Mouse (Mus musculus) stomach, embryonic 15.5 days (tissue): ENCODE measurements at regions not wholly inside any gene's neighbourhood (a gene's known extent, or its start where the extent isn't known, plus 50 kb on each side); places are given as distances from the start of the nearest gene placed in this dataset.

Experiments
- ATAC-seq: fragments of 200-750 bp; cut with Nextera tagmentation; 2 replicates; pipeline ENCODE4 v1.8.0; 2017; ENCODE audit warnings: low read depth, moderate number of reproducible peaks, moderate TSS enrichment; ENCODE audit not compliant: insufficient read depth, low FRiP score
- H3K27ac ChIP-seq: fragments of 300-500 bp; sonication (generic); 2 replicates; pipeline ENCODE4 v1.5.1; 2015; ENCODE audit warnings: mild to moderate bottlenecking, inconsistent platforms
- H3K27me3 ChIP-seq: fragments of 300-500 bp; sonication (generic); replicated peaks from 2 replicates; pipeline ENCODE4 v1.6.1; 2015; ENCODE audit warnings: inconsistent platforms
- H3K36me3 ChIP-seq: fragments of 300-500 bp; sonication (generic); 2 replicates; pipeline ENCODE4 v1.6.1; 2015; ENCODE audit warnings: inconsistent platforms
- H3K4me1 ChIP-seq: fragments of 300-500 bp; sonication (generic); 2 replicates; pipeline ENCODE4 v1.6.1; 2015; ENCODE audit warnings: inconsistent platforms
- H3K4me2 ChIP-seq: fragments of 300-500 bp; sonication (generic); 2 replicates; pipeline ENCODE4 v1.6.1; 2015; ENCODE audit warnings: mild to moderate bottlenecking, inconsistent platforms
- H3K4me3 ChIP-seq: fragments of 300-500 bp; sonication (generic); replicated peaks from 2 replicates; pipeline ENCODE4 v1.5.1; 2015; ENCODE audit warnings: inconsistent platforms
- H3K9ac ChIP-seq: fragments of 300-500 bp; sonication (generic); 2 replicates; pipeline ENCODE4 v1.6.1; 2015; ENCODE audit warnings: inconsistent platforms
- H3K9me3 ChIP-seq: fragments of 300-500 bp; sonication (generic); 2 replicates; pipeline ENCODE4 v1.6.1; 2016; ENCODE audit warnings: inconsistent platforms
- WGBS: fragments of 180-500 bp; shearing (Covaris S2); methylation state at CpG from one replicate; pipeline ENCODE4 v1.1.7; 2015; 5-methylcytosine and 5-hydroxymethylcytosine counted together

DNA sequence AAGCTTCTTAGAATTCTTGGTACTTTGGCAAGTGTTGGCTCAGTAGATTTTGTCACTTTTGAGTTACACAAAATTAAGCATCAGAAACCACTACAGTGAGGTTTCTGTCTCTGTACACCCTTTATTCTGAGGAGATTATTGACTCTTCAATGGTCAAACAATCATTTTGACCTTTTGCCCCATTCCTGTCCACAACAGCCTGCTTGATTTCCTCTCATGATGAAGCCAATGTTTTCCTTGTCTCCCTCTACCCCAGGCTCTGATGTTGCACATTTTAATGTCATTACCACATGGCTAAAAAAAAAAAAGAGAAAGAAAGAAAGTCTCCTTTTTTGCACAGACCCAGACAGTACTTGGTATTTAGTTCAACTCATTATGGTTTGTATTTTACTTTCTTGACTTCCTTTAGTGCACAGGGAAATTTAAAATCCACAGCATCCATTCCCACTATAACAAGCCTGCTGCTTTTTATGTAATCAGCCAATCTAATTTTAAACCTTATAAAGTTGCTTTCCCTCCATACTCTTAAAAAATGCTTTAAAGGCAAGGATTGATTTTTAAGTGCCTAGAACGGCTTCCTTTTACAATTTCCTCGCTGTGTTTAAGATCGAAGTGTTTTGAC is 452.8 kb upstream of the Flrt2 start:
- WGBS, result 22% methylated on average over 3 of the region's 3 CpGs

DNA sequence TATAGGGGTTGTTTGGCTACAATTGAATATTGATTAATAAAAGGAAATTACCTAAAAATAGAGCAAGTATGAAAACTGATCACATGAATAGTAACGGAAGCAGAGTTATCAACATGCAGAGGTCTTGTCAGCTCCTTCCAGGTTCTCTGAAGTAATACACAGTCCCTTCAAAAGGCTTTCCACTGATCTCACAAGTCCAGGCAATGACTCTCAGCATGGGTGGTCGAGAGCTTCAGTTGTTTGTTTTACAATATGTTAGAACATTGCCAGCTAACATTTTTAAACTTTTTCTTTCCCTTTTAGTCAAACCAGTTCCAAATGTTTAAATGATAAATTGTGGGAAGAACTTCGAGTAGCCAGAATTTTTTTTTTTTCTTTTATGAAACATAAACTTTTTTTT is 424.8 kb upstream of the Flrt2 start:
- Histone ChIP-seq H3K4me2 (no peak overlapping the region), H3K27ac (no peak overlapping the region), H3K4me3 (no peak overlapping the region), H3K9me3 (no peaks in the 10 kb centered on the region), H3K4me1 (no peaks in the 10 kb centered on the region), H3K9ac (no peak overlapping the region), H3K27me3 (no peaks in the 10 kb centered on the region), H3K36me3 (no peaks in the 10 kb centered on the region)
- 28% methylated on average over 3 of the region's 3 CpGs for WGBS
- no peak for ATAC-seq

More for the DNA sequence above, 452.8 kb upstream of the Flrt2 start:
- H3K36me3 ChIP-seq, result no peaks in the 10 kb centered on the region
- ATAC-seq, result no peak
- no peak overlapping the region for H3K27ac ChIP-seq
- H3K4me2 ChIP-seq, result no peak overlapping the region
- no peaks in the 10 kb centered on the region for H3K27me3 ChIP-seq
- H3K9me3 ChIP-seq, result no peaks in the 10 kb centered on the region
- no peak overlapping the region for H3K9ac ChIP-seq
- no peaks in the 10 kb centered on the region for H3K4me1 ChIP-seq
- no peak overlapping the region for H3K4me3 ChIP-seq

DNA sequence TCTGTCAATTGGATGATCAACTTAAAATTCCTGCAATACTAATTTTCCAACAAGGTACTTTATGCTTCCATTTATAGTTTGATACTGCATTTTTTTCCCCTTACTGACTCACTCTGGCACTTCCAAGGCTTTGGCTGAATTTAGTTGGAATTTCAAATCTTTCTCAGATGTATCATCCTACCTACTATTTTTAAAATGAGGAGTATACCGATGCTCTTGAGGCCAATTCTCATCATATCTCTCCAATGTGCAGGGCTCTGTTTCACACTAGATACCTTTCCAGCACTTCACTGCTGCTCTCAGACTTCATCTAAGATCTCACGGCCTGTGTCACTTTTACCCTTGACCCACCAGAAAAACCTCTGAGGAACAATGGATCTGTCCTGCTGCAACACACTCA is 386.6 kb upstream of the Flrt2 start:
- Histone ChIP-seq H3K4me2 (no peak overlapping the region), H3K36me3 (no peaks in the 10 kb centered on the region), H3K27ac (no peak overlapping the region), H3K4me3 (no peak overlapping the region), H3K9me3 (no peaks in the 10 kb centered on the region), H3K4me1 (no peaks in the 10 kb centered on the region), H3K9ac (no peak overlapping the region), H3K27me3 (no peaks in the 10 kb centered on the region)
- WGBS, result 85% methylated on average over 2 of the region's 2 CpGs
- no peak for ATAC-seq

DNA sequence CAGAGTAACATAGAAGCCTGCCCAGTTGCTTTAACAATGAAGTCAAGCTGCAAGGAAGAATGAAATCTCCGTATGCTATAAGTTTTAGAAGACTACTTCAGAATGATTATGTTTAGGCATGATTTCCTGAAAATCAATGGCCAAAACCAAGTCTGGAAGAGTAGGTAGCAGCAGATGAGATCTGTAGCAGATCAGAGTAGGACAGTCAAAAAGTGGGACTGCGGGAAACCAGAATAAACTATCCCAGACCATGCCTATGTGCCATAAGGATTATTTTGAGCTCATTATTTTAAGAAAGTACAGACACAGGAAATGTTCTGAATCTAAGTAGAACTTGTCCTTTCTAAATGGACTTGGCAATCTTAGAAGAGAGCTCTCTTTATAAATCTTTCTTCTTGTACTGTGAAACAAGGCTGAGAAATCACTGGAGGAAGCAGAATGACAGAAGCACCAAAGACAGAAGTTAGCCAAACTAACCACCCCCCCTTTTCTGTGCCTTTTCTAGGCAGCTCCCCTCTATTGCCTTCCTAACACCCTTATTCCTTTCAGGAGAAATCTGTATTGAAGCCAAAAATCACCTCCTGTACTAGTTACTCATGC is 376.8 kb upstream of the Flrt2 start:
- WGBS, result 63% methylated on average over 2 of the region's 2 CpGs
- no peak overlapping the region for H3K27ac ChIP-seq

DNA sequence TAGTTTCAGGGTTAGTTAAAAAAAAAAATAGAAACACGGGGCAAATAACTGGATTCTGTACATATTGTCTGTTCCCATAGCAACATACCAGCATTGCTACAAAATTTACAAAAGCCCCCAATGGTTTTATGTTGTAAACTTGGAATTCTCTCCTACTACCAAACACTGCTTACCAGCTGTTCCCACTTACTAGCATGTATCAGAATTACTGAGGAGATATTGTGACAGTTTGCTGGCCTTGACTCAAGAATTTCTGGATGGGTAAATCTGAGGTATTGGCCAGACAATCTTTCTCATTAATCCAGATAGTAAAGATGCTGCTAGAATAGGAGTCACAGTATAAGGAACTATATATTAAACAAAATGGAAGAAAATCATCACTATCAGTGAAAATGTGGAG is 375.2 kb upstream of the Flrt2 start:
- H3K4me3 ChIP-seq, result no peak overlapping the region
- 64% methylated on average over 1 of the region's 1 CpGs for WGBS
- H3K4me2 ChIP-seq, result no peak overlapping the region
- no peaks in the 10 kb centered on the region for H3K9me3 ChIP-seq
- H3K9ac ChIP-seq, result no peak overlapping the region
- H3K4me1 ChIP-seq, result no peaks in the 10 kb centered on the region
- no peaks in the 10 kb centered on the region for H3K27me3 ChIP-seq
- no peak for ATAC-seq
- H3K36me3 ChIP-seq, result no peaks in the 10 kb centered on the region
- H3K27ac ChIP-seq, result no peak overlapping the region

More for the DNA sequence above, 376.8 kb upstream of the Flrt2 start:
- Histone ChIP-seq H3K27me3 (no peaks in the 10 kb centered on the region), H3K9me3 (no peaks in the 10 kb centered on the region), H3K4me1 (no peaks in the 10 kb centered on the region), H3K4me2 (no peak overlapping the region), H3K36me3 (no peaks in the 10 kb centered on the region), H3K4me3 (no peak overlapping the region), H3K9ac (no peak overlapping the region)
- no peak for ATAC-seq

DNA sequence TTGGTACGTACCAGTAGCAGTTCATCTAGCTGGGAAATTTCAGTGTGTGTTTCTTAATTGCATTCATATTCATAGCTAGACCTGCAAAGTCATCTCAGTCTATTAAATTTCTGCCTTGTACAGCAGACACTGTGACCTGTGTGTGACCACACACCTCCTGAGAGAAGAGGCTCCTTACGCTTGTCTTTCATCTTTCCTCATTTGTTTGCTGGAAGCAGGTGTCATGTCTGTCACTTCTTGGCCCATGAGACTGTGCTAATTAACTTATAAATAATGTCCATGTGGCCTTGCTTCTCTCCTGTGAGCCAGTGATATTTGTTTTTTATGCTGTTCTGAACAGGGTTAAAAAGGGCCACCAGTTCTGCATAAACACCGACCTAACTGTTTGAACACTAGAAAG is 370.3 kb upstream of the Flrt2 start:
- Histone ChIP-seq H3K27me3 (no peaks in the 10 kb centered on the region), H3K27ac (no peak overlapping the region), H3K4me2 (no peak overlapping the region), H3K9ac (no peak overlapping the region), H3K36me3 (no peaks in the 10 kb centered on the region), H3K4me1 (no peaks in the 10 kb centered on the region), H3K4me3 (no peak overlapping the region), H3K9me3 (no peaks in the 10 kb centered on the region)
- ATAC-seq, result no peak
- 74% methylated on average over 3 of the region's 3 CpGs for WGBS

DNA sequence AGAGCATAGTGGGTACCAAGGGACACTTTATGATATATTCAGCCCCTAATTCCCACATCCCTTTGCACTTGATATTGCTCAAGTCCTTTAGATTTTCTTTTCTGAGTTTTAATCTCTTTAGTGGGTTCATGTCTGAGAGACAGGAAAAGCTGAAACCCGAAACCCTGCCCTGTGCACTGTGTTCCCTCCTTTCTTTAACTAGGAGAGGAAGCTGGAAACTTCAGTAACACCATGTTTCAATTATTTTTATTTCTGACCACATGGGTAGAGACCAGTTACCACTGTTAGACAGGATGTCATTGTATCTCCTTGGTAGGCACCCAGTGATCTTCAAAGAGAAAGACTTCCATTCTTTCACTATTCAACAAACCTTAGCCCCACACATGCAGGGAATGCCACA is 362.4 kb upstream of the Flrt2 start:
- WGBS, result 64% methylated on average over 1 of the region's 1 CpGs
- Histone ChIP-seq H3K27me3 (no peaks in the 10 kb centered on the region), H3K9me3 (no peaks in the 10 kb centered on the region), H3K4me3 (no peak overlapping the region), H3K27ac (no peak overlapping the region), H3K4me2 (no peak overlapping the region), H3K4me1 (no peaks in the 10 kb centered on the region), H3K9ac (no peak overlapping the region), H3K36me3 (no peaks in the 10 kb centered on the region)
- ATAC-seq, result no peak

DNA sequence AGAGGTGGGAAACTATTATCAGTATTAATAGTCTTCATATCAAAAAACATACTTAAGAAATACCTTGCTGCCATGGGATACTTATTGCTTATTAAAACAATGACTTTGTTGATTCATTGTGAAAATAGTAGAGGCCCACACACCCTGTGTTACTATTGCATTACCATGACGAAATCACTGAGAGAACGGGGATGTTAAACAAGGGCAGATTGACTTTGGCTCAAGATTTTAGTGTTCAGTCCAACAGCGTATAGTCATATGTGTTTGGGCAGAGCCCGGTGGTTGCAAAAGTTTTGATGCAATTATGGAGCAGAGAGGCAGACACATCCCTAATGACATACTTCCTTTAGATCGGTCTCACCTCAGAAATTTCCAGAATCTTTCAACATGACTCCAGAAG is 344.2 kb upstream of the Flrt2 start:
- ATAC-seq, result no peak
- WGBS, result 84% methylated on average over 5 of the region's 5 CpGs

DNA sequence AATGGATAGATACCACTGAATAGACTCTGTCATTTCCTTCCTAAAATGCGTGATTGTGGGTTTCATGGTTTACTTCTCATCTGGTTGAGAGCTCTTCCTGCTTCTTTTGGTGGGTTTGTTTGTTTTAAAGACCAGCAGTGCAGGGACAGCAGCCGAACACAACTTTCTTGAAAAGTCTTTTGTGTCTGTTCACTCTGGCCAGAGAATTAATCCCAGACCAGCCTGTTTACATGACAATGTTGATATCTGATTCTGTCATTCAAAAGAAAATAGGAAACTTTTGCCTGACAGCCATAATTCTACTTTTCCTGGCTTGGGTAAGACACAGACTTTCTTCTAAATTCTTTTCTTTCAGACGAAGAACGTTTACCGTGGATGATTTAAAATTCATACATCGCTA is 336.9 kb upstream of the Flrt2 start:
- Histone ChIP-seq H3K27ac (no peak overlapping the region), H3K36me3 (no peaks in the 10 kb centered on the region), H3K9me3 (no peaks in the 10 kb centered on the region), H3K4me2 (no peak overlapping the region), H3K4me1 (no peaks in the 10 kb centered on the region), H3K27me3 (no peaks in the 10 kb centered on the region), H3K4me3 (no peak overlapping the region), H3K9ac (no peak overlapping the region)
- no peak for ATAC-seq
- 28% methylated on average over 6 of the region's 6 CpGs for WGBS

More for the DNA sequence above, 344.2 kb upstream of the Flrt2 start:
- Histone ChIP-seq H3K36me3 (no peaks in the 10 kb centered on the region), H3K4me2 (no peak overlapping the region), H3K4me3 (no peak overlapping the region), H3K27ac (no peak overlapping the region), H3K27me3 (no peaks in the 10 kb centered on the region), H3K4me1 (no peaks in the 10 kb centered on the region), H3K9me3 (no peaks in the 10 kb centered on the region), H3K9ac (no peak overlapping the region)

DNA sequence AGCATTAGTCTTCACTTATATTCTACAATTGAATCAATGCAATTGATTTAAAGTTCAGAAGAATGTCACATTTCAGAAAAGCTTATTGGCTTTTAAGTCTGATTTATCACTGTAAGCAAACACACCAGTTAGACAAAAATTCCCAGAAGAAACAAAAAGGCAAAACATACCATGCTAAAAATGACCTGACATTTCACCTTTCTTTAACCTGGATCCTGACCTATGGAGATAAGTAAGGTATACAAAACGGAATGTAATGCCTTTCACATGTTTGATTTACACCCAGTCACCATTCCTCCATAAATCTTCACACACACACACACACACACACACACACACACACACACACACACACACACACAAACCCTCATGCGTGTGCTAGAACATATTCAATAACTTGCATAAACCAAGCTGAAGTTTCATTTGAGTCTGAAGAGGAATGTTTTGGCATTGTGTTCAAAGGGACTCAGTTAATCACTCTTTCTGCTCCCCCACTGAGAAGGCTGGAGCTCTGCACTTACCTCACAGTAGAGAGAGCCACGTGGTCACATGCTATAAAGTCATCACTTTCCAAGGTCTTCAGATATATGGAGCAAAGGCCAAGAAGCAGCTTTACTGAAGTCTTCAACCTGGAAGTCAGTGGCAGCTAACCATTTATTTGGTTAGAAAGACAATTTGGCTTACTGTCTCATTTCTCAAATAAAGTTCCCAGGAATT is 307.6 kb upstream of the Flrt2 start:
- Histone ChIP-seq H3K4me2 (no peak overlapping the region), H3K27ac (no peak overlapping the region), H3K9me3 (no peaks in the 10 kb centered on the region), H3K4me1 (no peaks in the 10 kb centered on the region), H3K27me3 (no peaks in the 10 kb centered on the region), H3K36me3 (no peaks in the 10 kb centered on the region), H3K9ac (no peak overlapping the region), H3K4me3 (no peak overlapping the region)
- WGBS, result 21% methylated on average over 3 of the region's 3 CpGs
- ATAC-seq, result no peak

DNA sequence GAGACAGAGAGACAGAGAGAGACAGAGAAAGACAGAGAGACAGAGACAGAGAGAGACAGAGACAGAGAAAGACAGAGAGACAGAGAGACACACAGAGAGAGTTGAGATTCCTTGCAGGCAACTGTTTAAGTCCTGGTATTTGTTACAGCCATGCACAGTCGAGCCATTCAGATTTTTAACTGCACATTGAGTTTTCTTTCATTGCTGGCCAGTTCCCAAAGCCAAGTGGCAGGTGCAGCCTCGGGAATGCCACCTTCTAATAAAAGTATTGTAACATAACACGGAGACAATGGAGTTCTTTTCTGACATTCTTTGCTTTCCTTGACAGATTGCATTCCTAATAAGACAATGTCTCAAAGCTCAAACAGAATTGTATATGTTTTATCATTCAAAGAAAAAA is 306.3 kb upstream of the Flrt2 start:
- WGBS, result 35% methylated on average over 3 of the region's 3 CpGs
- no peaks in the 10 kb centered on the region for H3K9me3 ChIP-seq
- no peak for ATAC-seq
- H3K27ac ChIP-seq, result no peak overlapping the region
- no peaks in the 10 kb centered on the region for H3K36me3 ChIP-seq
- H3K4me1 ChIP-seq, result no peaks in the 10 kb centered on the region
- no peaks in the 10 kb centered on the region for H3K27me3 ChIP-seq
- H3K4me3 ChIP-seq, result no peak overlapping the region
- no peak overlapping the region for H3K4me2 ChIP-seq
- H3K9ac ChIP-seq, result no peak overlapping the region

DNA sequence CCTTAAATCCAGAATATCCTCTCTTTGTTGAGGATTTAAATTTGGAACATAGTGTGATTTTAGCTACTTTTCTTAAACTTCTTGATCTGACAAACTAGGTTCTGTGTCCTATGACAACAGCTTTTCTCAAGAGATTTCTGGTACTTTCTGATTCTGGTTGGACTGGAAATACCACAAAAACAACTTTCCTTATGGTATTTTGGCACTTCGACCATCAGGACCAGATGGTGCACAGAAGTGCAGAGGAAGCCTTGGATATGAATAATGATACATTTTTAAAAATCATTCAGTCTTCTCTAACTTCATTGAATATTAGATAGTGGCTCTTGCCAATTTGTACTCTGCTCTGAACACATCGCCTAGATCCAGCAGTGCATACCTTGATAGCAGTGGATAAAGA is 303.8 kb upstream of the Flrt2 start:
- Histone ChIP-seq H3K36me3 (no peaks in the 10 kb centered on the region), H3K4me1 (no peaks in the 10 kb centered on the region), H3K4me2 (no peak overlapping the region), H3K9ac (no peak overlapping the region), H3K9me3 (no peaks in the 10 kb centered on the region), H3K27ac (no peak overlapping the region), H3K4me3 (no peak overlapping the region), H3K27me3 (no peaks in the 10 kb centered on the region)
- no peak for ATAC-seq
- 82% methylated on average over 2 of the region's 2 CpGs for WGBS
